Mouse (Mus musculus) liver, adult 2 months (tissue): Measurements from ENCODE around the gene Sorcs3. TPM values are rescaled to one million over a fixed set of nuclear protein-coding genes. Genes with fewer than 3 reads are reported as not detected.

Experiments used
- DNase-seq: peaks from one replicate; pipeline ENCODE4 v3.0.0-alpha.2; 2011; ENCODE audit warnings: low read depth, low spot score; ENCODE audit errors: extremely low read depth
- H3K27ac ChIP-seq: fragments of 200-500 bp; replicated peaks from 2 replicates; pipeline ENCODE4 v1.5.1; 2012; ENCODE audit warnings: low read depth, mild to moderate bottlenecking, control low read depth, inconsistent platforms, low read length; ENCODE audit not compliant: insufficient read depth
- H3K27me3 ChIP-seq: fragments of 200-500 bp; 2 replicates; pipeline ENCODE4 v1.6.1; 2012; ENCODE audit warnings: mild to moderate bottlenecking, moderate library complexity, low read length, inconsistent platforms; ENCODE audit not compliant: control insufficient read depth, insufficient read depth
- H3K36me3 ChIP-seq: fragments of 200-500 bp; 2 replicates; pipeline ENCODE4 v1.6.1; 2012; ENCODE audit warnings: low read length, inconsistent platforms; ENCODE audit not compliant: control insufficient read depth, insufficient read depth
- H3K4me1 ChIP-seq: fragments of 200-500 bp; 2 replicates; pipeline ENCODE4 v1.6.1; 2011; ENCODE audit warnings: low read length; ENCODE audit not compliant: control insufficient read depth, insufficient read depth
- H3K4me3 ChIP-seq: fragments of 200-500 bp; 2 replicates; pipeline ENCODE4 v1.5.1; 2011; ENCODE audit warnings: low read depth, mild to moderate bottlenecking, control low read depth, low read length, moderate library complexity; ENCODE audit not compliant: insufficient read depth
- H3K79me2 ChIP-seq: fragments of 200-500 bp; 2 replicates; pipeline ENCODE4 v1.6.1; 2012; ENCODE audit warnings: inconsistent platforms, mild to moderate bottlenecking, low read length, moderate library complexity; ENCODE audit not compliant: control insufficient read depth, insufficient read depth
- H3K9ac ChIP-seq: fragments of 200-500 bp; 2 replicates; pipeline ENCODE4 v1.6.1; 2012; ENCODE audit warnings: low read depth, mild to moderate bottlenecking, control low read depth, inconsistent platforms, low read length
- CTCF ChIP-seq: fragments of 200-500 bp; IDR thresholded peaks from 2 replicates; pipeline ENCODE4 v1.5.1; 2011; ENCODE audit warnings: low read depth, low read length, control low read depth
- POLR2A ChIP-seq: fragments of 200-500 bp; IDR thresholded peaks from 2 replicates; pipeline ENCODE4 v1.6.1; 2011; ENCODE audit warnings: low read length, control low read depth; ENCODE audit not compliant: insufficient read depth; ENCODE audit errors: extremely low read depth
- WGBS: fragments of 180-500 bp; shearing (Covaris S2); methylation state at CpG from one replicate; pipeline ENCODE4 v1.1.7; 2018; 5-methylcytosine and 5-hydroxymethylcytosine counted together
- polyA plus RNA-seq: library from polyadenylated mRNA; depleted of rRNA; stranded (reverse); fragments of >200 nt; gene quantifications from 2 replicates; pipeline ENCODE4 v1.2.3, GENCODE M21; 2012
- total RNA-seq: library from RNA; depleted of rRNA; stranded (reverse); fragments of >200 nt; gene quantifications from 2 replicates; pipeline ENCODE4 v1.2.3, GENCODE M21; 2014

Gene Sorcs3
- total and polyA plus RNA-seq, 2 experiments = 0.04 to 0.09 TPM

DNA sequence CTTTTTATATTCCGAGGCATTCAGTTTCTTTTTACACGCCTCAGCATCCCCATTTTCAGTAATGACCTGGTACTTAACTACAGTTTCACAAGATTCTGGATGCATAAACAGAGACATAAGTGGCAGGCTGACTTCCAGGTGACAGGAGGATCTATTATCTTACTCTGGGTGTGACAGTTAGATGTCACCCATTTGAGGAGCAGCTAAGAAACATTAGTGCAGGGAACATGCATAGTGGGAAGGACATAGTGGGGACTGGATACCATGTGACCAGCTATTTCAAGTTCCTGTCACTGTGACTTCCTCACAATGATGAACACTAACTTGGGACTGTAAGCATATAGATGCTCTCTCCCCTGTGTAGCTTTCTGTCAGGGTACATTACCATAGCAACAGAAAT, 156.3 kb downstream of the Sorcs3 start:
- Histone ChIP-seq H3K4me3 (no peak overlapping the region), H3K4me1 (no peaks in the 10 kb centered on the region), H3K36me3 (no peaks in the 10 kb centered on the region), H3K79me2 (no peaks in the 10 kb centered on the region), H3K27ac (no peak overlapping the region), H3K9ac (no peak overlapping the region), H3K27me3 (no peaks in the 10 kb centered on the region)
- WGBS = 91% methylated on average over 2 of the region's 2 CpGs
- no peak for TF ChIP-seq POLR2A
- TF ChIP-seq CTCF = no peak
- no peak for DNase-seq

GRCm38 (mm10) chr19:48368056-48368455, 162.2 kb downstream of the Sorcs3 start:
- Histone ChIP-seq H3K4me3 (no peak overlapping the region), H3K4me1 (no peaks in the 10 kb centered on the region), H3K27me3 (no peaks in the 10 kb centered on the region), H3K27ac (no peak overlapping the region), H3K9ac (no peak overlapping the region), H3K79me2 (no peaks in the 10 kb centered on the region), H3K36me3 (no peaks in the 10 kb centered on the region)
- 45% methylated on average over 10 of the region's 10 CpGs for WGBS
- no peak for DNase-seq
- TF ChIP-seq CTCF (no peak), POLR2A (no peak)

GRCm38 (mm10) chr19:48371787-48372186, 166.0 kb downstream of the Sorcs3 start:
- TF ChIP-seq CTCF (no peak), POLR2A (no peak)
- Histone ChIP-seq H3K27me3 (no peaks in the 10 kb centered on the region), H3K9ac (no peak overlapping the region), H3K27ac (no peak overlapping the region), H3K4me3 (no peak overlapping the region), H3K4me1 (no peaks in the 10 kb centered on the region), H3K79me2 (no peaks in the 10 kb centered on the region), H3K36me3 (no peaks in the 10 kb centered on the region)
- WGBS = 62% methylated on average over 9 of the region's 9 CpGs
- no peak for DNase-seq

DNA sequence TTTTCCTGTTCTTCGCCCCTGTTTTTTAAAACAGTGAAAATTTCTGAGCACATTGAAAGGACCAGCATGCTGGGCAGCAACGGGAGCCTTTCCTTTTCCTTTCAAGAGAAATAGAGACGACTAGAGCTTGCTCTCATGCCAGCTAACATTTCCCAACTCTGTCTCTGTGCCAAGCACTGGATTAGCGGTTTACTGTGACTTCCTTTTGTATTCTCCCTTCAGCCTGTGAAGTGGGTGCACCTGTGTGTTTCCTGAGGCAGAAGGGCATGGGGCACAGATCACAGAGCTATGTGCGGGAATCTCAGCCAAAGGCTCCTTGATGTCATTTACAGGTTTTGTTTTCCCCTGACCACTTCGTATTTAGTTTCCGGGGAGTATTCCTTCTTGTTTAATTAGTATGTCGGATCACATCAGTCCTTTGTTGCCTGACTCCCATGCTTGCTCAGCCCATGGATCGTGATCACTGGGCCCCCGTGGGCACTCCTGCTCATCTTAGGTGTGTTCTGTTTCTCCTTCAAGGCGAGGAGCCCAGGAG, 172.2 kb downstream of the Sorcs3 start:
- no peak overlapping the region for H3K27ac ChIP-seq
- H3K9ac ChIP-seq = no peak overlapping the region
- no peaks in the 10 kb centered on the region for H3K36me3 ChIP-seq
- H3K79me2 ChIP-seq = no peaks in the 10 kb centered on the region
- H3K4me1 ChIP-seq = no peaks in the 10 kb centered on the region
- WGBS = 77% methylated on average over 11 of the region's 11 CpGs
- no peak for DNase-seq
- no peak overlapping the region for H3K4me3 ChIP-seq
- TF ChIP-seq CTCF (no peak), POLR2A (no peak)
- H3K27me3 ChIP-seq = no peaks in the 10 kb centered on the region

- Histone ChIP-seq H3K79me2 (no peaks in the 10 kb centered on the region), H3K36me3 (no peaks in the 10 kb centered on the region), H3K9ac (no peak overlapping the region), H3K27me3 (no peaks in the 10 kb centered on the region; the same call in 1 of the 2 replicates), H3K4me3 (no peak overlapping the region), H3K27ac (no peak overlapping the region), H3K4me1 (no peaks in the 10 kb centered on the region)
- TF ChIP-seq POLR2A (no peak), CTCF (no peak)
- 86% methylated on average over 1 of the region's 1 CpGs for WGBS
- DNase-seq = no peak
Measured at GRCm38 (mm10) chr19:48391551-48391950, 185.7 kb downstream of the Sorcs3 start.

GRCm38 (mm10) chr19:48404774-48405495, 199.1 kb downstream of the Sorcs3 start:
- Histone ChIP-seq H3K27ac (no peak overlapping the region), H3K27me3 (no peaks in the 10 kb centered on the region), H3K9ac (no peak overlapping the region), H3K79me2 (no peaks in the 10 kb centered on the region), H3K4me1 (no peaks in the 10 kb centered on the region), H3K4me3 (no peak overlapping the region), H3K36me3 (no peaks in the 10 kb centered on the region)
- WGBS = 69% methylated on average over 7 of the region's 7 CpGs
- DNase-seq = no peak
- TF ChIP-seq POLR2A = no peak
- no peak for TF ChIP-seq CTCF
